Mouse (Mus musculus) liver, embryonic 14.5 days (tissue): Measurements from ENCODE around the gene 4930518I15Rik.

Experiments
- CTCF ChIP-seq: IDR thresholded peaks from 2 replicates; pipeline ENCODE4 v1.5.1; 2016; ENCODE audit warnings: antibody characterized with exemption, low read depth, control low read depth
- EP300 ChIP-seq: IDR thresholded peaks from 2 replicates; pipeline ENCODE4 v1.6.1; 2016; ENCODE audit warnings: antibody characterized with exemption, low read depth

- TF ChIP-seq CTCF (no peak), EP300 (no peak)
Measured at GRCm38 (mm10) chr2:156842711-156843110, 15.0 kb downstream of the 4930518I15Rik start.
